Comparison of ENCODE assay signal across 9 mouse cellular contexts in genomic region chr14:4649309-4649708, GRCm38 (mm10). TPM values are rescaled to one million over a fixed set of nuclear protein-coding genes. Genes with fewer than 3 reads are reported as not detected.
DNase-seq lines count a peak whose midpoint lies in the region; ATAC-seq and TF ChIP-seq lines count a peak whose summit lies in the region.
"Not testable (repeated sequence)": the region's sequence is repeated elsewhere in the genome, so short reads cannot be mapped to it uniquely, and the experiment has no call there.
"Had no signal": no experiment of that assay in that cellular context is flagged by ENCODE, and none has a peak within 500 bp of the region (broad histone marks: within the 10 kb centered on the region; RNA-seq: fewer than 3 reads in every experiment).

No protein-coding gene starts in this region.

- H3K9me3 ChIP-seq in forebrain, embryonic 13.5 days (replicated peaks); heart, embryonic 15.5 days (replicated peaks): not testable (repeated sequence)

- H3K36me3 ChIP-seq in forebrain, embryonic 13.5 days (ENCODE audit: poor library complexity, severe bottlenecking); heart, embryonic 15.5 days; kidney, adult 2 months (ENCODE audit: control insufficient read depth, insufficient read depth, low read length): not testable (repeated sequence)

- H3K9ac ChIP-seq in forebrain, embryonic 13.5 days; heart, embryonic 15.5 days: not testable (repeated sequence)

- intact Hi-C loops in left cerebral cortex, postnatal 14 days (cut with DNase I), result not testable (repeated sequence)

- not testable (repeated sequence) for TF ChIP-seq CTCF in kidney, adult 2 months (conservative IDR thresholded peaks at IDR 0.05; ENCODE audit: insufficient read depth, insufficient read length, low read depth, low read length)

- not testable (repeated sequence) for TF ChIP-seq POLR2A in kidney, adult 2 months (IDR thresholded peaks at IDR 0.05; ENCODE audit: low read depth, low read length)

- 3% methylated on average over 17 of the region's 18 CpGs for WGBS in forebrain, embryonic 13.5 days
- 3% methylated on average over 16 of the region's 18 CpGs for WGBS in heart, embryonic 15.5 days
- 6% methylated on average over 14 of the region's 18 CpGs for WGBS in kidney, adult 2 months

- H3K27me3 ChIP-seq in forebrain, embryonic 13.5 days; heart, embryonic 15.5 days; kidney, adult 2 months (replicated peaks; ENCODE audit: control insufficient read depth, insufficient read depth, low read length): not testable (repeated sequence)

- peak overlapping the region; percentile 36 for H3K4me3 ChIP-seq in forebrain, embryonic 13.5 days
- peak overlapping the region; percentile 40 for H3K4me3 ChIP-seq in heart, embryonic 15.5 days
- not testable (repeated sequence) for H3K4me3 ChIP-seq in kidney, adult 2 months (ENCODE audit: insufficient read depth, low read depth, low read length)

- peak; percentile 5 to 18 for DNase-seq in cerebellum, postnatal 10 days
- DNase-seq in kidney, adult 2 months, result peak; percentile 0
- DNase-seq in left cerebral cortex, postnatal 14 days (ENCODE audit: low spot score in 2 of 2), result peak; percentile 3 to 6
- DNase-seq in mesoderm, embryonic 11.5 days (ENCODE audit: low read depth, low spot score), result peak; percentile 1
- DNase-seq in right cerebral cortex, adult 2 months (ENCODE audit: low spot score in 2 of 2), result peak; percentile 3 to 7
- peak; percentile 4 for DNase-seq in urinary bladder, postnatal 14 days (ENCODE audit: low spot score)

- not testable (repeated sequence) for H3K4me1 ChIP-seq in forebrain, embryonic 13.5 days; heart, embryonic 15.5 days (replicated peaks); kidney, adult 2 months (ENCODE audit: control insufficient read depth, insufficient read depth, low read length)

- ATAC-seq in forebrain, embryonic 13.5 days; heart, embryonic 15.5 days (replicated peaks; ENCODE audit: insufficient number of reproducible peaks, insufficient read depth, low FRiP score, low read depth): not testable (repeated sequence)

- H3K27ac ChIP-seq in forebrain, embryonic 13.5 days; heart, embryonic 15.5 days; kidney, adult 2 months (ENCODE audit: insufficient read depth, low read depth, low read length): not testable (repeated sequence)

- H3K4me2 ChIP-seq in forebrain, embryonic 13.5 days, result peak overlapping the region; percentile 68
- peak overlapping the region; percentile 63 for H3K4me2 ChIP-seq in heart, embryonic 15.5 days

RNA-seq across cellular contexts. Expression of gene Gm3239, which starts 14.7 kb away (rescaled TPM):
- 0.43 TPM in 1 of 2 replicates, not detected in the other for polyA plus RNA-seq in forebrain, embryonic 13.5 days (2015; fragmentation: Nextera tagmentation; extraction: Ambion mirVana)
- 0.20 and 0.28 TPM in 2 replicates for polyA plus RNA-seq in heart, embryonic 15.5 days (2015; fragmentation: Nextera tagmentation; extraction: Ambion mirVana)
- not detected in 2 replicates for polyA plus RNA-seq in kidney, adult 2 months (2012; rRNA removed)
- under 1 TPM in 1 of 2 experiments, not detected in 1; 0.40 TPM for total RNA-seq in left cerebral cortex, postnatal 14 days (2021)

RNA-seq across cellular contexts. Expression of gene Gm8159, which starts 17.2 kb away (rescaled TPM):
- not detected in 2 replicates for polyA plus RNA-seq in forebrain, embryonic 13.5 days (2015; fragmentation: Nextera tagmentation; extraction: Ambion mirVana)
- polyA plus RNA-seq in heart, embryonic 15.5 days (2015; fragmentation: Nextera tagmentation; extraction: Ambion mirVana), result not detected in 2 replicates
- not detected in 2 replicates for polyA plus RNA-seq in kidney, adult 2 months (2012; rRNA removed)
- under 1 TPM in 1 of 2 experiments, not detected in 1; 0.31 TPM for total RNA-seq in left cerebral cortex, postnatal 14 days (2021)
- polyA plus RNA-seq: liver, embryonic 14.5 days had no signal

RNA-seq across cellular contexts. Expression of gene Gm7876, which starts 59.7 kb away (rescaled TPM):
- not detected in 2 replicates for polyA plus RNA-seq in forebrain, embryonic 13.5 days (2015; fragmentation: Nextera tagmentation; extraction: Ambion mirVana)
- polyA plus RNA-seq in heart, embryonic 15.5 days (2015; fragmentation: Nextera tagmentation; extraction: Ambion mirVana), result not detected in 2 replicates
- polyA plus RNA-seq in kidney, adult 2 months (2012; rRNA removed), result not detected in 2 replicates
- not detected for total RNA-seq in left cerebral cortex, postnatal 14 days (2021)
- polyA plus RNA-seq: liver, embryonic 14.5 days had no signal
